Mouse (Mus musculus) CH12.LX (cell line): ENCODE measurements at regions not wholly inside any gene's neighbourhood (a gene's known extent, or its start where the extent isn't known, plus 50 kb on each side); places are given as distances from the start of the nearest gene placed in this dataset.

ENCODE experiments used
- CHD1 ChIP-seq: IDR thresholded peaks from 2 replicates; pipeline ENCODE4 v1.6.1; 2012; ENCODE audit warnings: low read depth, low read length, improper control_type of control experiment, inconsistent platforms
- CTCF ChIP-seq, 2 experiments: IDR thresholded peaks in 1 of 2; conservative IDR thresholded peaks in 1 of 2; 2 replicates each; pipeline ENCODE4 v1.5.1; 2011 to 2012; ENCODE audit warnings: low read depth in 2 of 2, low read length in 2 of 2, improper control_type of control experiment in 1 of 2, inconsistent platforms in 1 of 2, mild to moderate bottlenecking in 1 of 2, moderate library complexity in 1 of 2
- ELF1 ChIP-seq: IDR thresholded peaks from 2 replicates; pipeline ENCODE4 v1.6.1; 2014; ENCODE audit warnings: low read depth, mild to moderate bottlenecking, inconsistent platforms, low read length, improper control_type of control experiment
- HCFC1 ChIP-seq: IDR thresholded peaks from 2 replicates; pipeline ENCODE4 v1.6.1; 2012; ENCODE audit warnings: low read depth, mild to moderate bottlenecking, inconsistent platforms, low read length, improper control_type of control experiment
- MXI1 ChIP-seq: IDR thresholded peaks from 2 replicates; pipeline ENCODE4 v1.6.1; 2011; ENCODE audit warnings: mild to moderate bottlenecking, low read depth, low read length, improper control_type of control experiment
- POLR2A ChIP-seq: IDR thresholded peaks from 2 replicates; pipeline ENCODE4 v1.6.1; 2011; ENCODE audit warnings: low read depth, mild to moderate bottlenecking, improper control_type of control experiment, low read length
- TBP ChIP-seq: conservative IDR thresholded peaks from 2 replicates; pipeline ENCODE4 v1.6.1; 2011; ENCODE audit warnings: low read depth, low read length, improper control_type of control experiment

DNA sequence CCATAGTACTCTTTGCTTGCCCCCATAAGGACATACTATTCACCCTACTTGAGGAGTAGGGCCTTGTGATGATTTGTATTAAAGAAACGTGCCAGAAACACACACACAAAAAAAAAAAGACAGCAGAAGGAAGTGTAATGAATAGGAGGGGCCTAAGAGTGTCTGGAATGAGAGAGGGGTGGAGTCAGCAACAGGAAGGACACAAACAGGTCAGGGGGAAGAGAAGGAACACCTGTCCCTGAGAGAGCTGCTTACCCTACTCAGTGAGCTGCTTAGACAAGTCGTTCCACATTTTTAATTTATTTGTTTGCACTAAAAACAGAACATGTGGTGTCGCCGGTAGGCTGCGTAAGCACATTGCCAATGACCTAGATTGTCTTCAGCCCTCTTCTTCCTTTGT is 642.2 kb upstream of the Cited2 start:
- TF ChIP-seq MXI1 (no peak), CTCF (conservative IDR thresholded peaks at IDR 0.05 in 1 of 2, IDR thresholded peaks at IDR 0.05 in 1 of 2; ENCODE audit: low read depth in 2 of 2, low read length in 2 of 2) (no peak), TBP (no peak), POLR2A (no peak), CHD1 (no peak), ELF1 (no peak), HCFC1 (no peak)
